Mouse (Mus musculus): ENCODE measurements at regions not wholly inside any gene's neighbourhood (a gene's known extent, or its start where the extent isn't known, plus 50 kb on each side); places are given as distances from the start of the nearest gene placed in this dataset.

GRCm38 (mm10) chr10:67693586-67693985 is 144.8 kb upstream of the Ado start:
- H3K4me3 ChIP-seq (ENCODE audit: low read depth, low read length): no peak overlapping the region
- no peaks in the 10 kb centered on the region for H3K4me1 ChIP-seq (ENCODE audit: control insufficient read depth, insufficient read depth, low read length)
- no peak overlapping the region for H3K4me2 ChIP-seq (ENCODE audit: low read depth, low read length)
- no peaks in the 10 kb centered on the region for H3K9me3 ChIP-seq (replicated peaks; ENCODE audit: control insufficient read depth, low read length)
- ATAC-seq (replicated peaks; ENCODE audit: insufficient number of reproducible peaks, low FRiP score, low TSS enrichment, low read depth) (no peak), DNase-seq (ENCODE audit: low spot score) (no peak)
- H3K9ac ChIP-seq (replicated peaks; ENCODE audit: low read length): no peak overlapping the region
- no peak overlapping the region for H3K27ac ChIP-seq (replicated peaks; ENCODE audit: low read depth, low read length)
- no peaks in the 10 kb centered on the region for H3K36me3 ChIP-seq (replicated peaks; ENCODE audit: control insufficient read depth, insufficient read depth, low read depth, low read length)
- H3K27me3 ChIP-seq (ENCODE audit: control insufficient read depth, insufficient read depth, low read length): no peaks in the 10 kb centered on the region
- WGBS: 79% methylated on average over 4 of the region's 4 CpGs

- no peak overlapping the region for H3K27ac ChIP-seq (replicated peaks; ENCODE audit: low read depth, low read length)
- no peaks in the 10 kb centered on the region for H3K27me3 ChIP-seq (ENCODE audit: control insufficient read depth, insufficient read depth, low read length)
- 86% methylated on average over 15 of the region's 15 CpGs for WGBS
- no peak overlapping the region for H3K4me2 ChIP-seq (ENCODE audit: low read depth, low read length)
- DNase-seq (ENCODE audit: low spot score) (no peak), ATAC-seq (replicated peaks; ENCODE audit: insufficient number of reproducible peaks, low FRiP score, low TSS enrichment, low read depth) (no peak)
- H3K36me3 ChIP-seq (replicated peaks; ENCODE audit: control insufficient read depth, insufficient read depth, low read depth, low read length): no peaks in the 10 kb centered on the region
- no peak overlapping the region for H3K4me3 ChIP-seq (ENCODE audit: low read depth, low read length)
- no peaks in the 10 kb centered on the region for H3K9me3 ChIP-seq (replicated peaks; ENCODE audit: control insufficient read depth, low read length)
- H3K9ac ChIP-seq (replicated peaks; ENCODE audit: low read length): no peak overlapping the region
- no peaks in the 10 kb centered on the region for H3K4me1 ChIP-seq (ENCODE audit: control insufficient read depth, insufficient read depth, low read length)
These were observed 141.4 kb upstream of the Ado start for GRCm38 (mm10) chr10:67689944-67690670.

- H3K9ac ChIP-seq (replicated peaks; ENCODE audit: low read length): no peak overlapping the region
- WGBS: 93% methylated on average over 4 of the region's 4 CpGs
- no peaks in the 10 kb centered on the region for H3K36me3 ChIP-seq (replicated peaks; ENCODE audit: control insufficient read depth, insufficient read depth, low read depth, low read length)
- no peak for DNase-seq (ENCODE audit: low spot score)
- H3K4me3 ChIP-seq (ENCODE audit: low read depth, low read length): no peak overlapping the region
- no peak overlapping the region for H3K4me2 ChIP-seq (ENCODE audit: low read depth, low read length)
- no peaks in the 10 kb centered on the region for H3K27me3 ChIP-seq (ENCODE audit: control insufficient read depth, insufficient read depth, low read length)
- H3K9me3 ChIP-seq (replicated peaks; ENCODE audit: control insufficient read depth, low read length): no peaks in the 10 kb centered on the region
- H3K27ac ChIP-seq (replicated peaks; ENCODE audit: low read depth, low read length): no peak overlapping the region
- no peak for ATAC-seq (replicated peaks; ENCODE audit: insufficient number of reproducible peaks, low FRiP score, low TSS enrichment, low read depth)
- no peaks in the 10 kb centered on the region for H3K4me1 ChIP-seq (ENCODE audit: control insufficient read depth, insufficient read depth, low read length)
These were observed 130.6 kb upstream of the Ado start for GRCm38 (mm10) chr10:67679382-67679781.

DNA sequence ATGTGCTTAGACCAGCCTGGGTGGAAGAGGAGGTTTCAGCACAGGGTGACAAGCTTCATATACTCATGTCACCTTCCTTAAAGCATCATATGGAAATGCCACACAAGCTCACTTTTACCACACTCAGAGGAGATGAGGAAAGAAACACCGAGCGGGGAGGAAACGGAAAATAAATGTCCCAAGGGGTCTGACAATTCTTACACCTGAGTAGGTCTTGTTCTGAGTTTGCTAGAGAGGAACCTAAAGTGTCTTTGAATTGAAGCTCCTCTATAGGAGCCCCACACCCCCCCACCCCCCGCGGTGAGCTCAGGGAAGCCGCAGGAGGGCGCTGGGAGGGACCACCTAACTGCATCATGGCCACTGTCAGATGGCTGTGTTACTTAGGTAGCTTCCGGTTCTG is 124.7 kb upstream of the Ado start:
- ATAC-seq (replicated peaks; ENCODE audit: insufficient number of reproducible peaks, low FRiP score, low TSS enrichment, low read depth) (no peak), DNase-seq (ENCODE audit: low spot score) (no peak)
- no peaks in the 10 kb centered on the region for H3K36me3 ChIP-seq (replicated peaks; ENCODE audit: control insufficient read depth, insufficient read depth, low read depth, low read length)
- no peaks in the 10 kb centered on the region for H3K9me3 ChIP-seq (replicated peaks; ENCODE audit: control insufficient read depth, low read length)
- H3K27me3 ChIP-seq (ENCODE audit: control insufficient read depth, insufficient read depth, low read length): no peaks in the 10 kb centered on the region
- H3K9ac ChIP-seq (replicated peaks; ENCODE audit: low read length): no peak overlapping the region
- H3K27ac ChIP-seq (replicated peaks; ENCODE audit: low read depth, low read length): no peak overlapping the region
- no peak overlapping the region for H3K4me3 ChIP-seq (ENCODE audit: low read depth, low read length)
- no peaks in the 10 kb centered on the region for H3K4me1 ChIP-seq (ENCODE audit: control insufficient read depth, insufficient read depth, low read length)
- H3K4me2 ChIP-seq (ENCODE audit: low read depth, low read length): no peak overlapping the region
- 81% methylated on average over 8 of the region's 8 CpGs for WGBS

- no peak overlapping the region for H3K4me2 ChIP-seq (ENCODE audit: low read depth, low read length)
- H3K9me3 ChIP-seq (replicated peaks; ENCODE audit: control insufficient read depth, low read length): no peaks in the 10 kb centered on the region
- H3K9ac ChIP-seq (replicated peaks; ENCODE audit: low read length): no peak overlapping the region
- ATAC-seq (replicated peaks; ENCODE audit: insufficient number of reproducible peaks, low FRiP score, low TSS enrichment, low read depth) (no peak), DNase-seq (ENCODE audit: low spot score) (no peak)
- H3K27me3 ChIP-seq (ENCODE audit: control insufficient read depth, insufficient read depth, low read length): no peaks in the 10 kb centered on the region
- H3K4me3 ChIP-seq (ENCODE audit: low read depth, low read length): no peak overlapping the region
- no peaks in the 10 kb centered on the region for H3K36me3 ChIP-seq (replicated peaks; ENCODE audit: control insufficient read depth, insufficient read depth, low read depth, low read length)
- no peaks in the 10 kb centered on the region for H3K4me1 ChIP-seq (ENCODE audit: control insufficient read depth, insufficient read depth, low read length)
- 89% methylated on average over 8 of the region's 8 CpGs for WGBS
- no peak overlapping the region for H3K27ac ChIP-seq (replicated peaks; ENCODE audit: low read depth, low read length)
These were observed 123.5 kb upstream of the Ado start for GRCm38 (mm10) chr10:67672281-67672680.

DNA sequence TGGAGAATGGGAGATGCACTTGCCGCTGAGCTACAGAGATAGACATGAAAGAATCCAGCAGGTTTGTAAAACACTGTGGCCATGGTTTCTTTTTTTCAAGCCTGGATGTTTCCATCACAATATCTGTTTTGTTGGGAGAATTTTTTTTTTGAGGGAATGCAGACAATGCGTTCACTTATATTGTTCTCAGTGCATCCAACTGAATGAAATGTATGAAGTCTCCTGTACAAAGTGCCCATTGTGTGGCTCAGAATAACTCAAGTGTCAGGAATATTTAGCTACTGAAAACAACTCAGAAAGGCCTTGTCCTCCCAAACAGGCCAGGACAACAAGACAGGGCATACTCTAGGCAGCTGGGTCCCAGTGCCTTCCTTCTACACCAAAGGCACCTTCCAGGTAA is 120.3 kb upstream of the Ado start:
- 89% methylated on average over 2 of the region's 2 CpGs for WGBS

DNA sequence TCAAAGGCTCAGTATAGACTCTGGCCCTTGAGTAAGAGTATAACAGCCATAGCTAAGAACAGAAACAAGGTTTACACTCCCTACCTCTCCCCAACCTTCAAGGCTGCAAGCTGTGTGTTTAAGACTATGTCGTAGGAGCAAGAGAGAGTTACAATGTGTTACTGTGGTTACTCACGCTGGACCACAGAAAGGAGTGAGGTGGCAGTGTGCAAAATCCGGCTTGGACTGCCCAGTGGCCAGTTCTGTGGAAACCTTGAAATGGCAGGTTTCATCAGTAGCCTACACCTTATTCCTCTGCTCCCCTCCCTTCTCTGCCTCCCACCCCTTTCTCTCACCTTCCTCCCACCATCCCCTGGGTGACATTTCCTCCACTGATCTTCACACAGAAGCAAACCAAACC is 114.3 kb upstream of the Ado start:
- no peak for DNase-seq (ENCODE audit: low spot score)
- no peaks in the 10 kb centered on the region for H3K27me3 ChIP-seq (ENCODE audit: control insufficient read depth, insufficient read depth, low read length)
- no peaks in the 10 kb centered on the region for H3K4me1 ChIP-seq (ENCODE audit: control insufficient read depth, insufficient read depth, low read length)
- H3K4me3 ChIP-seq (ENCODE audit: low read depth, low read length): no peak overlapping the region
- H3K4me2 ChIP-seq (ENCODE audit: low read depth, low read length): no peak overlapping the region
- no peak overlapping the region for H3K9ac ChIP-seq (replicated peaks; ENCODE audit: low read length)
- no peaks in the 10 kb centered on the region for H3K36me3 ChIP-seq (replicated peaks; ENCODE audit: control insufficient read depth, insufficient read depth, low read depth, low read length)
- no peak for ATAC-seq (replicated peaks; ENCODE audit: insufficient number of reproducible peaks, low FRiP score, low TSS enrichment, low read depth)
- 67% methylated on average over 3 of the region's 3 CpGs for WGBS
- H3K9me3 ChIP-seq (replicated peaks; ENCODE audit: control insufficient read depth, low read length): no peaks in the 10 kb centered on the region
- no peak overlapping the region for H3K27ac ChIP-seq (replicated peaks; ENCODE audit: low read depth, low read length)

More for the DNA sequence above, 120.3 kb upstream of the Ado start:
- no peaks in the 10 kb centered on the region for H3K9me3 ChIP-seq (replicated peaks; ENCODE audit: control insufficient read depth, low read length)
- no peak overlapping the region for H3K4me2 ChIP-seq (ENCODE audit: low read depth, low read length)
- ATAC-seq (replicated peaks; ENCODE audit: insufficient number of reproducible peaks, low FRiP score, low TSS enrichment, low read depth): no peak
- H3K9ac ChIP-seq (replicated peaks; ENCODE audit: low read length): no peak overlapping the region
- H3K4me1 ChIP-seq (ENCODE audit: control insufficient read depth, insufficient read depth, low read length): no peaks in the 10 kb centered on the region
- no peak for DNase-seq (ENCODE audit: low spot score)
- no peaks in the 10 kb centered on the region for H3K36me3 ChIP-seq (replicated peaks; ENCODE audit: control insufficient read depth, insufficient read depth, low read depth, low read length)
- no peak overlapping the region for H3K4me3 ChIP-seq (ENCODE audit: low read depth, low read length)
- no peak overlapping the region for H3K27ac ChIP-seq (replicated peaks; ENCODE audit: low read depth, low read length)
- no peaks in the 10 kb centered on the region for H3K27me3 ChIP-seq (ENCODE audit: control insufficient read depth, insufficient read depth, low read length)

- Histone ChIP-seq H3K27ac (replicated peaks; ENCODE audit: low read depth, low read length) (no peak overlapping the region), H3K36me3 (replicated peaks; ENCODE audit: control insufficient read depth, insufficient read depth, low read depth, low read length) (no peaks in the 10 kb centered on the region), H3K4me3 (ENCODE audit: low read depth, low read length) (no peak overlapping the region), H3K4me2 (ENCODE audit: low read depth, low read length) (no peak overlapping the region), H3K4me1 (ENCODE audit: control insufficient read depth, insufficient read depth, low read length) (no peaks in the 10 kb centered on the region), H3K9me3 (replicated peaks; ENCODE audit: control insufficient read depth, low read length) (no peaks in the 10 kb centered on the region), H3K27me3 (ENCODE audit: control insufficient read depth, insufficient read depth, low read length) (no peaks in the 10 kb centered on the region), H3K9ac (replicated peaks; ENCODE audit: low read length) (no peak overlapping the region)
- 90% methylated on average over 4 of the region's 4 CpGs for WGBS
- DNase-seq (ENCODE audit: low spot score): no peak
- ATAC-seq (replicated peaks; ENCODE audit: insufficient number of reproducible peaks, low FRiP score, low TSS enrichment, low read depth): no peak
These were observed 112.9 kb upstream of the Ado start for GRCm38 (mm10) chr10:67661666-67662065.

Measured in embryonic facial prominence, embryonic 11.5 days (tissue).